Mouse (Mus musculus): Measurements from ENCODE around the gene Drg2.

DNA sequence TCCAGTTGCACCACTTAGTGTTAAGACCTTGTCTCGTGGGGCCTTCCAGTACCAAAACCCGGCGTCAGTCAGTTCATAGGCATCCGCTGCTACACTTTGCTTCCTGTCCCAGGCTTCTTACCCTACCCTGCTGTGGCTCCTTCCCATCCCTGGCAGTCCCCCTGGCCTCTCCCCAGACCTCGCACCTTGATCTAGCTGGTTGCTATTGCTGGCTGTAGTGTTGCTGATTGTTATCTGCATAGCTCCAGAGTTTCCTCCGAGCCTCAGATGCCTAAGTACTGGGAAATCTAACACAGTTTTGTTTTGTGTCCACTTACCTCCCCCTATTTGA lies 36.0 kb upstream of the Drg2 start:
- TF ChIP-seq POLR2A (IDR thresholded peaks at IDR 0.05; ENCODE audit: low read depth, low read length) (no peak), CTCF (IDR thresholded peaks at IDR 0.05; ENCODE audit: extremely low read depth, insufficient read depth, insufficient read length, insufficient replicate concordance) (no peak)
